Mouse (Mus musculus) Patski (cell line): ENCODE measurements around the gene Pla2g2c. TPM values are rescaled to one million over a fixed set of nuclear protein-coding genes. Genes with fewer than 3 reads are reported as not detected.
A peak's percentile ranks its signal among the peaks of the same experiment; 100 is the strongest.

ENCODE experiments used
- ATAC-seq: fragments of 100-300 bp; one replicate; pipeline ENCODE4 v1.8.0; 2021
- CTCF ChIA-PET: fragments of 350-600 bp; sonication (Branson Sonifier 250); formaldehyde crosslinking; loops from one replicate; lab custom pipeline; 2022; ENCODE audit warnings: inconsistent platforms; lab: Charles Lee
- POLR2A ChIA-PET: fragments of 350-600 bp; sonication (Branson Sonifier 250); formaldehyde crosslinking; loops from one replicate; lab custom pipeline; 2022; ENCODE audit warnings: antibody characterized with exemption, inconsistent platforms; lab: Charles Lee
- DNase-seq: peaks from one replicate; pipeline ENCODE4 v3.0.0-alpha.2; 2011; ENCODE audit warnings: low read depth, low spot score
- H3K27me3 ChIP-seq: fragments of 371-371 bp; one replicate; pipeline ENCODE4 v1.5.1; 2021
- CTCF ChIP-seq: fragments of 100-300 bp; IDR thresholded peaks from one replicate; pipeline ENCODE4 v1.5.1; 2021
- in situ Hi-C: fragments of 300-500 bp; cut with MboI; formaldehyde crosslinking; loops from 3 replicates; pipeline ENCODE4 v1.11.1; 2018; ENCODE audit warnings: low pct_unique_long_range_greater_than_20kb, mixed read lengths
- polyA plus RNA-seq: library from polyadenylated mRNA; unstranded; gene quantifications from one replicate; pipeline ENCODE4 v1.2.3, GENCODE M21; 2021

The Pla2g2c gene
- polyA plus RNA-seq, 1 experiment from 2014 or later, result not detected

- CTCF ChIA-PET, result interaction anchor here (1.4 to 1.8 kb wide), 2 partner anchors 249 to 250 kb away, joined by 4 to 5 read pairs; no protein-coding TSS in a partner anchor
- TF ChIP-seq CTCF, result no peak
- in situ Hi-C loops, result no loop called here
- DNase-seq (no peak), ATAC-seq (no peak)
- POLR2A ChIA-PET, result no interaction called here
- no peaks in the 10 kb centered on the region for H3K27me3 ChIP-seq
Measured at GRCm38 (mm10) chr4:138697166-138697860, 27.3 kb upstream of the Pla2g2c start.

GRCm38 (mm10) chr4:138698296-138698695, 26.3 kb upstream of the Pla2g2c start:
- ATAC-seq (no peak), DNase-seq (no peak)
- no peaks in the 10 kb centered on the region for H3K27me3 ChIP-seq
- TF ChIP-seq CTCF, result no peak
- in situ Hi-C loops, result no loop called here
- ChIA-PET POLR2A (no interaction called here), CTCF (interaction anchor here (1.8 kb wide), 1 partner anchor 251 kb away, joined by 5 read pairs; no protein-coding TSS in a partner anchor)

- TF ChIP-seq CTCF, result peak; percentile 68
- ChIA-PET CTCF (interaction anchor here (1.0 to 1.5 kb wide), 3 partner anchors 12 to 255 kb away, joined by 3 to 7 read pairs (median 5); no protein-coding TSS in a partner anchor), POLR2A (no interaction called here)
- in situ Hi-C loops, result loop anchor here (5.0 kb wide), 1 partner anchor 253 kb away; no protein-coding TSS in a partner anchor
- no peaks in the 10 kb centered on the region for H3K27me3 ChIP-seq
- DNase-seq (no peak), ATAC-seq (no peak)
Measured at GRCm38 (mm10) chr4:138700184-138700982, 24.2 kb upstream of the Pla2g2c start.

- H3K27me3 ChIP-seq, result no peaks in the 10 kb centered on the region
- ChIA-PET CTCF (interaction anchor here (1.4 to 1.5 kb wide), 2 partner anchors 11 to 256 kb away, joined by 3 to 5 read pairs; no protein-coding TSS in a partner anchor), POLR2A (no interaction called here)
- TF ChIP-seq CTCF, result no peak
- in situ Hi-C loops, result loop anchor here (5.0 kb wide), 1 partner anchor 254 kb away; no protein-coding TSS in a partner anchor
- DNase-seq (no peak), ATAC-seq (no peak)
Measured at GRCm38 (mm10) chr4:138701111-138701510, 23.5 kb upstream of the Pla2g2c start.

- ChIA-PET CTCF (interaction anchor here (1.0 kb wide), 1 partner anchor 255 kb away, joined by 3 read pairs; no protein-coding TSS in a partner anchor), POLR2A (no interaction called here)
- DNase-seq, result no peak
- TF ChIP-seq CTCF, result no peak
- in situ Hi-C loops, result loop anchor here (5.0 kb wide), 1 partner anchor 255 kb away; no protein-coding TSS in a partner anchor
- no peaks in the 10 kb centered on the region for H3K27me3 ChIP-seq
- no peak for ATAC-seq
Measured at GRCm38 (mm10) chr4:138702031-138702430, 22.6 kb upstream of the Pla2g2c start.

GRCm38 (mm10) chr4:138702528-138702927, 22.1 kb upstream of the Pla2g2c start:
- TF ChIP-seq CTCF, result no peak
- DNase-seq, result no peak
- POLR2A ChIA-PET, result no interaction called here
- ATAC-seq, result no peak
- H3K27me3 ChIP-seq, result no peaks in the 10 kb centered on the region
- CTCF ChIA-PET, result interaction anchor here (1.0 kb wide), 1 partner anchor 255 kb away, joined by 3 read pairs; no protein-coding TSS in a partner anchor
- in situ Hi-C loops, result loop anchor here (5.0 kb wide), 1 partner anchor 255 kb away; no protein-coding TSS in a partner anchor

- no peak for DNase-seq
- no peak for TF ChIP-seq CTCF
- ChIA-PET POLR2A (interaction anchor here (0.7 kb wide), 1 partner anchor 149 kb away, joined by 3 read pairs; no protein-coding TSS in a partner anchor), CTCF (no interaction called here)
- no peaks in the 10 kb centered on the region for H3K27me3 ChIP-seq
- in situ Hi-C loops, result loop anchor here (5.0 kb wide), 1 partner anchor 256 kb away; no protein-coding TSS in a partner anchor
- no peak for ATAC-seq
Measured at GRCm38 (mm10) chr4:138703591-138703990, 21.0 kb upstream of the Pla2g2c start.

- in situ Hi-C loops, result loop anchor here (5.0 kb wide), 1 partner anchor 257 kb away; no protein-coding TSS in a partner anchor
- DNase-seq (no peak), ATAC-seq (no peak)
- TF ChIP-seq CTCF, result no peak
- CTCF ChIA-PET, result no interaction called here
- POLR2A ChIA-PET, result no interaction called here
- H3K27me3 ChIP-seq, result no peaks in the 10 kb centered on the region
Measured at GRCm38 (mm10) chr4:138704169-138704568, 20.4 kb upstream of the Pla2g2c start.

GRCm38 (mm10) chr4:138706620-138707019, 18.0 kb upstream of the Pla2g2c start:
- ATAC-seq (no peak), DNase-seq (no peak)
- ChIA-PET CTCF (interaction anchor here (1.2 to 1.9 kb wide), 2 partner anchors 145 to 259 kb away, joined by 4 to 5 read pairs; no protein-coding TSS in a partner anchor), POLR2A (no interaction called here)
- no peak for TF ChIP-seq CTCF
- peaks cover 3% of the 10 kb centered on the region for H3K27me3 ChIP-seq
- in situ Hi-C loops, result no loop called here

- peak; percentile 80 for TF ChIP-seq CTCF
- ChIA-PET POLR2A (no interaction called here), CTCF (interaction anchor here (1.2 to 2.3 kb wide), 3 partner anchors 11 to 159 kb away, joined by 3 to 7 read pairs (median 6); no protein-coding TSS in a partner anchor)
- in situ Hi-C loops, result no loop called here
- no peak for ATAC-seq
- H3K27me3 ChIP-seq, result peaks cover 3% of the 10 kb centered on the region
- no peak for DNase-seq
Measured at GRCm38 (mm10) chr4:138708636-138709035, 16.0 kb upstream of the Pla2g2c start.
